Mouse (Mus musculus) telencephalon, adult 2 months (tissue): Measurements from ENCODE around the gene Noxred1.
"Not testable (repeated sequence)": the region's sequence is repeated elsewhere in the genome, so short reads cannot be mapped to it uniquely, and the experiment has no call there.

Experiments
- DNase-seq: peaks from one replicate; pipeline ENCODE4 v3.0.0-alpha.2; 2011; ENCODE audit warnings: low read depth, low spot score

Gene Noxred1

DNA sequence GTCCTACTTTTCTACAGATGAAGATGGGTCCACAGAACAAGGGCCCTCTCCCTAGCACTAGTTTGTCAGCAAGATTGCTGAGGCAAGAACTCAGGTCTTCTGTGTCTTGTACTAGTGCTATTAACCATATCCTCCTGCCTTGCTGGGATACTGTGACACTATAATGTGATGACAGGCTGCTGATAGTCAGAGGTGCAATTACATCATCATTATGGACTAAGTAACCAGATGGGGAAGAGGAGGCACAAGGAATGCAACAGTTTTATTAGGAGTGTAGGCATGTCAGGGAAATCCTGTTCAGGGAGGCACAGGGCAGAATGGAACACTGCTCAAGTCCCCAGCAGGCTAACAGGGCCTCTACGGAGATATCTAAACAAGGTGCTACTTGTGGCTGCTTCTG, at the start of gene Noxred1:
Gene Noxred1 (minus strand): TSS at position 101 of the 400 bp plus-strand sequence.
- DNase-seq = no peak

DNA sequence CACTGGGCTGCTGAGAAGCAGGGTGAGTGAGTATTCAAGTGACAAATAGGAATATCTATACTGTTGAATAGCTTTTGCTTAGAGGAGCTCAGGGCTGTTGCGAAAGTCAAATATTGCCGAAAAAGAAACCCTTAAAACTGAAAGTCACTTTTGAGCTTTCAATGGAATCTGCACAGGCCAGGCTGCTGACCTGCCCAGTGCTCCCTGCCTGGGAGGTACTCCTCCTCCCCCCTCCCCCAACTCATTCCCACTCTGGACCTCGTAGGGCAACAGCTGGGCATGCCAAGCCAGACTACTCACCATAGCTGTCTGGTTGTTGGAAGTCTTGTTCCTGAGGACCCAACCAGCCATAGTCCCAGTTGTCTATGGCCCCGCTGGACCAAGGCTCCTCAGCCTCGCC, 46.2 kb upstream of the Noxred1 start:
- no peak for DNase-seq

DNA sequence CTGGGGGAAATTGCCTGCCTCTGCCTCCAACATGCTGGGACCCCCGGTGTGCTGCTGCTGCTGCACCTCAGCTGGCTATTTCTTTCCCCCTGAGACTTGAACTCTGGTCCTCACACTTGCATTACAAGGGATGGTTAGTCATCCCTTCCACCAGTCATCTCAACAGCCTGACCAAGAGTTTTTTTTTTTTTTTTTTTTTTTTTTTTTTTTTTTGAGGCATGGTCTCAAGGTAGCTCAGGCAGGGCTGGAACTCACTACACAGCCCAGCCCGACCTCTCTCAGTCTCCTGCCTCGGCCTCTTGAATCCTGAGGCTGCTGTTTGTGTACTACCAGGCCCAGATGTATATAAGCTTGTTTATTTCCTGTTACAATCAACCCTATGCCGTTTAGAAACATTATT, 45.7 kb upstream of the Noxred1 start:
- no peak for DNase-seq

DNA sequence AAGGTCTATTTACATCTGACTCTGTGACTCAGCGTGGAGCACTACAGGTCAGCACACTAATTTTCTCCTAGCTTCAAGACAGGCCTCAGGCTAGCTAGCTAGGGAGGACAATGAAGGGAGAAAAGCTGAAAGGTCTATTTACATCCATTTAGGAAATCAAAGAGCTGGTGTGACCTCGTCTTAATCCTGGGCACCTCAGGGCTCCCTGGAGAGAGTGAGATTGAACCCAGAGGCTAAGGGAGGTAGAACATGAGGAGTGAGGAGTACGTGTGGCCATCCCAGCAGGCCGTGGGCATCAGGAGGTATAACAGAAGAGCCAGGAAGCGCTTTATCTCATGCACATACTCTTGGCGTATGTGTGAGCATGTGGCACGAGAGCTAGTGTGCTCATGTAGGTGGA, 45.2 kb upstream of the Noxred1 start:
- no peak for DNase-seq

DNA sequence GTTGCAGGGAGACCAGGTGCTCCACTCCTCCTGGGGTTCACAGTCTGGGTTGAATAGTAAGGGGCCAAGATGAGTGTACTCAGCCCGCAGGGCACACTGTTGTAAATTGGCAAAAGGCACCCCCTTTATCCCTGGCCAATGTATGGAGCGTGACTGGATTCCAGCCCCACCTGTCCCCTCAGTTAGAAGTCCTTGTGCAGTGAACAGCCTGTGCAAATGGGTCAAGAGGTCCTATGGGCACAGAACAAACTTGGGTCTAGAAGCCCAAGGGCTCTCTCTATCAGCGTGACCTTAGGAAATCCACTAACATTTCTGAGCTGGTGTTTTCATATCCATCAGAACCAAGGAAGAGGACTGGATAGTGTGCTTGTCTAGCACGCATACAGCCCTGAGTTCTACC, 44.2 kb upstream of the Noxred1 start:
- DNase-seq = no peak

DNA sequence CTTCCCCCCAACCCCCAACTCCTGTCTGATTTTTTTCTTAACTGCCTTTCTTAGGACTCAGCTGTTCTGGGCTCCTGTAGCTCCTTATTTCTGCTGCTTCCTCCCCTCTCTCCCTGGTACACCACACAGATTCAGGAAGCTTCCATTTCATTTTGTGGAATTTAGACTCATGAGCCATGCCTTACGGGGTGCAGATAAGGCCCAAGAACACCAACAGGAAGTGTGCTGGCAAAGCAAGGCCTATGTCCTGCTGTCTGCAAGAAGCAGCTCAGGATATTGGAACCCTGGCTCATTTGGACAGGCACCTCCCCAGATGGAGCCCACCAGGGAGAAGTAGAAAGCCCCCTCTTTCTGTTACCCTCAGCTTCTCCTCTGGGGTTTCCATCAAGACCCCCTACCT, 43.2 kb upstream of the Noxred1 start:
- no peak for DNase-seq

DNA sequence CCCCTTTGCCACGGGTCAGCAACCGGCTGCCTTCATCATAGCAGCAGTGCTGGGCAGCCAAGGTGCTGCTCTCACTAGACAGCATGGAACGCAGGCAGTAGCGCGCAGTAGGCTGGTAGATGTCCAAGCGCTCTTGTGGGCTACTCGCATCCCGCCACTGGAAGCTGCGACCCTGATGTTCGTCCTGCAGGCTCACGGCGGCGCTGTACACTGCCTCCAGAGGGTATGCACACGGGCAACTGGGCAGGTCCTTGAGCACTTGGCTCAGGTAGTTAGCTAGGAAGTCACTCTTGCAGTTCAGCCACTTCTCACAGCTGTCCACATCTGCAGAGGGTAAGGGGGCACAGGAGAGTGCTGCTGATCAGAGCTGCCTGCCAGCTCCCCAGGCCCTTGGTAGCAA, 41.3 kb upstream of the Noxred1 start:
- no peak for DNase-seq

DNA sequence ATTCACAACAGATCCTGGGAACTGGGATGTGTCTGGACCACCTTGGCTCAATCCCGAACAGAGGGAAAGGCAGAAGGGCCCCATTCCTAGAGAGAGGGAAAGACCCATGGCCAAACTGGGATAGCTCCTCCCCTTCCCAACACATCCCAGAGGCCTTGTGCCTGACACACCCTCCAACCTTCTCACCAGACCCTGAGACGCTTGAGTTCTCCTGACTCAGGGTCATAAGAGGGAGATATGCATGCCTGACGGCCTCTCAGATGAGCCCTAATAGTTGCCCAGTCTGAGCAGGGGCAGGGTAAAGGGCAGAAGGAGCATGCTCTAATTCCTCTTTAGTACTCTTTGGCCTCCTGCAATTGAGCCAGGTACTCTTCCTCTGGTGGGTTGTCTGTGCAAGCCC, 40.8 kb upstream of the Noxred1 start:
- no peak for DNase-seq

DNA sequence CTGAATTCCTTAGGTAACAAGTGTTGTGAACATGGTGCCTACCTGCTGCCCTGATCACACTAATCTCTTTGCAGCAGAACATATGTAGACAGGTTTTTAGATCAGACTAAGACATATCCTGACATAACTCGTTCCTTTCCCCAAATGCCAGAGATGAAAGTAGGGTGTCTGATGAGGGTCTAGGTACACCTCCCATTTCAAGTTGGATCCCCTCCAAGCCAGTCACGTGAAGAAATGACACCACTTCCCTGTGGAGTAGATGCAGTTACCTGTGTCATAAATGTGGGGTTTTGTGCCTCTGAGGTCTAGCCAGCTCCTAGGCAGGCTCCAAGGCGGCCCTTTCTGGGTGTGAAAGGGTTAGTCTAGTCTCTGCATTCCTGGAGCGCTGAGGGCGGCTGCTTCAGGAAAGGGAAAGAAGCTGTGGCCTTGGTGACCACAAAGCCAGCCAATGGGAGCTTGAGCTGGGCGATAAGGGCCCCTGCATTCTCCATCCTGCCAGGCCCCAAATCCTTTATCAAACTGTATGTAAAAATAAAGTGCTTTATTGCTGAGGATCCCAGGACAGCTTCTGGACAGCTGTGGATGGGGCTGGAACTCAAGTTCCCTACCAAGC, 39.7 kb upstream of the Noxred1 start:
- DNase-seq = no peak

DNA sequence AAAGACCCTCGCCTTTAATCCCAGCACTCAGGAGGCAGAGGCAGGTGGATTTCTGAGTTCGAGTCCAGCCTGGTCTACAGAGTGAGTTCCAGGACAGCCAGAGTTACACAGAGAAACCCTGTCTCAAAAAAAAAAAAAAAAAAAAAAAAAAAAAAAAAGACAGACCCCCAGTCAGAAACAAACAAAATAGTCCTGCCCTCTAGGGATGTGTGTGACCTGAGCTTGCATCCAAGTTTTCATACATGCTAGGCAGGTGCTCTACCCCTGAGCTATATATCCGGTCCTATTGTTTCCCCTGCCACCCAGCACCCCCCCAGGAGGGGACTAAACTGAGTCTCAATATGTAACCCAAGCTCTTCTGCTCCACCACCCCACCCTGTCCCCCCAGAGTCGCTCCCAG, 38.7 kb upstream of the Noxred1 start:
- not testable (repeated sequence) for DNase-seq

DNA sequence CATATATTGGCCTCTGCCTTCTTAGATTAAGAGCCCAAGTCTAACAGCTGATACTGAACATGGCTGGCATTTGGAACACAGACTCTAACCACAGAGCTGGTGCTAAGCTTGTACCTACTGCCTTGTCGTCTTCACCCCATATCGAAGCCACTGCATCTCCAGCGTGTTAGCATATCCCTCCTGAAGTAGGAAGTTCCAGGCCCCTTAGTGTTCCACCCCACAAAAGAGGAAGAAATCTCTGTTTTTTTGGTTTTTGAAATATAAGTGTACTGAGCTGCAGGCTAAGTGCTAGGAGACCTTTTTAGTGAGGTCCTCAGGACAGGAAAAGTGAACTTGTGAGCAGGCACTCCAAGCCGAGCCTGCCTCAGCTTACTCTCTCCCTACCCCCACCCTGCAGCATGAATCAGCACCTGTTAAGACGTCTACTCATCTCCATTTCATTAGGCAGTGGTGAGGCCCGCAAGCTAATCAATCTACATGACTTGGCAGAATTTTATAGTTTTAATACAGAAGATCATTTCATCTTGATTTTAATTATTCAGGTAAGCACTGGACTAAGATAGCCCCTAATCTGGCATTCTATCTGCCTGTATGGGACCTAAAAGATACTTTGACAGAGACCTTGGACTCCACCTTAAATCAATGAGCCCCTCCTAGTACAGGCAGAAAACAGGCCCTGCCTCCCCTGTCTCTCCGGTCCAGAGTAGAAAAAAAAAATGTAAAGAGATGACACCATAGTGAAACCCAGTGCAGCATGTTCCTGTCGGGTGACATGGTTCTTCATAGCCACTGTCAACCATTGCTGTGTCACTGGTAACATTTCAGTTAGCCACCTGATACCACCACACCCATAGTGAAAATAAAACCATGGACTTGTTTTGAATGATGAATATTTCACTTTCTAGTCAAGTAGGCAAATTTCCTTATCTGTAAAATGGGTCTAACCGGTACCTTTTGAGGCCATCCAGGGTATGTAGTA, 36.6 kb upstream of the Noxred1 start:
- DNase-seq = no peak

DNA sequence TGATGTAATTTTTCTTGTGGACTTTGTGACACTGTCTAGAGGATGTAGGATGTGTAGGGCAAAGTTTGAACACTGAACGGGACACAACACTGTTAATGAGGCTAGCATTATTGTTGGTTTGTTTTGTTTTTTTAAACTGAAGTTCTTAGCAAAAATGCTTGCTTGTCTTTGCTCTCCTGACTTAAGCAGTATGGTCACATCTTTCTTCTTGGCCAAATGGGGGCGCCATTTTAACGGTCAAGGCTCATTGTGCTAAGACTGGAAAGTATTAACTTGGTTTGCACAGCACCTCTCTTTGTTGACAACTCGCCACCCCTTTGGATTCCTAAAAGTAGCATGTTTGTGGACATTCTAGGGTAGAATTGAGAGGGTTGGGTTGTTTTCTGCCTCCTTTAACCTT, 29.1 kb upstream of the Noxred1 start:
- peak; percentile 16 for DNase-seq

DNA sequence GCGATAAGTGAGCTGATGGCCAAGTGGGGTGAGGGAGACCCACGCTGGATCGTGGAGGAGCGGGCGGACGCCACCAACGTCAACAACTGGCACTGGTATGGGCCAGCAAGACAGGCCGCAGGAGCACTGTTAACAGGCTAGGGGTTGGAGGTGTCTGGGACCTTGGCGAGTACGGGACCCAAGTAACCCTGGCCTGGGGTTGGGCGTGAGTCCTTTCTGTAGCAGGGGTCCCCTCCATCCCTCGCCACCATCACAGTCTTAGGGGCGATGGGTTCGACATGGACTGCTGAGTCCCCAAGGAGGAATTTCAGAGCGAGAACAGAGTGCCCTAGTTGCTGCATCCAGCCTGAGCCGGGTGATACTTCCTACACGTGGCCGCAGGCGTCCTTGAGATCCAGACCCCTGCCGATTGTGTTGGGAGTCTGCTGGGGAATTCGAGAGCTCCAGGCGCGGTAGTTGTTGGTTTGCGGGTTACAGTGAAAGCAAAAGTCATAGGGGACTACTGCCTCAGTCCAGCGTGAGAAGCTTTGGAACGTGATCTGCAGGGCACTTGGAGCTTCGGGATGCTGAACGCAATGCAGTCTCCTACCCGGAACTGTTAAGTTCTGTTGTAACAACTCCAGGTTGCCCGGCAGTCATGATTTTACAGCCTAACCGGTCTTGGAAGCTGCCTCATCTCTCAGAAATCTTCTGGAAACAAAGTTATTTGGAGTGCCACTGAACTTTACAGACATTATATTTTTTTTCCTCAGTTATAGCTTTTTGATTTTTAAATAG, 28.5 kb upstream of the Noxred1 start:
- DNase-seq = no peak

DNA sequence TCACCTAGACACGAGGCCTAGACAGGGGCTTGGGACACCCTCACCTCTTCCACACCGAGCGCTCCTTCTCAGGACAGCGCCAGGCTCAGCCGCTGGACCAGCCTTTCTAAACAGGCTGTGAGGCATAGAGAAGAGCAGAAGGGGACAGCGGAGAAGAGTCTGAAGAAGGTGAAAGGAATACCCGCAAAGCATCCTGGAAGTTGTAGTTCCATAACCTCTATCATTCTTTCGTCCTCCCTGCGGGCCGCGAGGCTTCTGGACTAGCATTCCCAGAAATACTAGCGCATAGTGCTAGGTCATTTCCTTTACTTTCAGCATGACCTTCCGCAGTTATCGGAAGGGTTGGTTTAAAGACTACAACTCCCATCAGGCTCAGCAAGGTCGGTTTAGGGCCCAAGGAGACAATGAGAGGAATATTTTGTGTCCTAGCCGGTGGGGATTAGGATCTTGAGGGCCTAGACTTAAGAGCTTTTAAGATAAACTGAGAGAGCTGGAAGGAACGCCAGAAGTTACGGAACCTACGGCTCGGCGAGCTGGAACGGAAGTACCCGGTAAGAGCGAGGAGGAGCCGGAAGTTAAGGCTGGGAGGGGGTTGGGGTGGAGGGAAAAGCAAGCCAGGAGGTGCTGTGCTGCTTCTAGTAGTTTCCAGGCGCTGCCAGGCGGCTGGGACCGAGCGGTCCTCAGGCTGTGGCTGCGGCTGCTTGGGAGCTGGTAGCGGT, 27.7 kb upstream of the Noxred1 start, which contains the start of the genes Vipas39 and Ahsa1:
Gene Vipas39 (minus strand): TSS at position 149 of the 719 bp plus-strand sequence.
Gene Ahsa1 (plus strand): TSS at position 372 of the 719 bp plus-strand sequence.
- DNase-seq = peak; percentile 99

DNA sequence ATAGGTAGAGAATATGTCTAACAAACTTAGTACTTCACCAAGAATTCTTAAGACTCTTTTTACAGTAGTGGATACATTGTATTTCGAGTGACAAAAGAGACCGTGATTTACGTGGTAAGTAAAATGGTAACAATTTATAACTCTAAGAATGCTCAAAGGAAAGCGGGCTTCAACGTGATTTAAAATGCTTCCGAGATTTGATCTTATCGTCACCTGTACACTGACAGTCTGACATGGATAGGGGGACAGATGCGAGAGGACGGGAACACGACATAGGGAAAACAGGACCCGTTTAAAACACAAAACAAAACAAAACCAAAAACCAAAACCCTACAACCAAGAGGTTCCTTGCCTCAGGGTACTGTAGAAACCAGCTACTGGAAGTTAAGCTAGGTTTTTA, 26.9 kb upstream of the Noxred1 start:
- DNase-seq = no peak

DNA sequence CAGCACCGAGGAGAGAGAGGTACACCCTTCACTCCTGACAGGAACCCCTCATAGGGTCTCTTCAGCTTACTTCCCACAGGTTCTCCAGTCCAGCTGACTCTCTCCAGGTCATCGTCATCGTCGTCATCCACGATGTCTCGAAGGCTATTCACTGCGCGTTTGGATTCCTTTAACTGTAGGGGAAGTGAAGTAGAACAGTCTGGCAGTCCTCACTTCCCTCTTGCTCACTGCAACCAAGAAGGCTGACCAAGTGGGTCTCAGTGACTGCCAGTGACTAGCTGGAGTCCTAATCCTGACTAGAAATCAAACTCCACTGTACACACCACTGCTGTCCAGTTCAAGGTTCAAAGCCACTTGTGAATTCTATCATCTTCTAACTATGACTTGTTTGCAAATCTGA, 22.0 kb upstream of the Noxred1 start:
- DNase-seq = no peak

DNA sequence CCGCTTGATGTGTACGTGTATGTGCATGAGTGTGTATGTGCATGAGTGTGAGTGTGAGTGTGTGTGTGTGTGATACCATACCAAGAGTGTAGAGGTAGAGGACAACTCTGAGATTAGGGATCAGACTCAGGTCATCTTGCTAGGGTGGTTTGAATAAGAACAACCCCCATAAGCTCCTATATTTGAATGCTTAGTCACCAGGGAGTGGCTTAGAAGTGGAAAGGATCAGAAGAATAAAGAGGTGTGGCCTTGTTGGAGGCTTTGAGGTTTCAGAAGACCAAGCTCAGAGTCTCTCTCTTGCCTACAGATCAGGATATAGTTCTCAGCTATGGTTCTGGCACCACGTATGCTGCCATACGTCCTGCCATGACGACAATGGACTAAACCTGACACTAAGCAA, 18.1 kb upstream of the Noxred1 start:
- DNase-seq = no peak

DNA sequence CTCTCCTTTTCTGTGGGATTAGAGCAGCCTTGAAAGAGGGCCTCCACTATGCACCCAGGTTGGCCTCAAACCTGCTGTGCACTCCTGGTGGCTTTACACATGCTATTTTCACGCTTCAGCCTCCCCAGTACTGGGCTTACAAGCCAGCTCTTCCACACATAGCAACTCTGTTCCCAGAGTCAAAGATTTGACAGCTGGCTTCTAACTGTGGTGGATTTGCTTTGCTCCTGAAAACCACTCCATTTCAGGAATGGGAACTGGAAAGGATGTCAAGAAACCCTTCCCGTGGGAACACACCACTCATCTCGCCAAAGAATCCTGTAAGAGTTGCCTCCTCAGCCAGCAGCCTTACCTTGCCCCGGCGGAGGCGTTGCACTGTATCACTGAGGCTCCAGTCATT, 15.3 kb upstream of the Noxred1 start:
- DNase-seq = peak; percentile 12

DNA sequence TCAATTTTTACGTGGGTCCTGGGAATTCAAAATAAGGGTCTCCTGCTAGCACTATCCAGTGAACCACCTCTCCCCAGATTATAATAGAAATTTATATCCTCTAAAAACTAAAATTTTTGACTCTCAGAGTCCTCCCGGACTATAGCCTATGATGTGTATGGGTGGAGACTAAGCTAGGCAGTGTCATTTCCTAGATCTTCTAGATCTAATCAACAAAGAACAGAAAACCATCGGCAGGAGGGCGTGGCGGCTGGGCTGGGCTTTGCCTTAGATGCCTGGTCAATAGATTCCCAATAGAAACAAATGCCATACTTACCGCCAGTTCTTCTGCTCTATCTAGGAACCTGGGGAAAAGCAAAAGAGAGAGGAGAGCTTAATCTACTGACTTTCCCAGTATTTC, 11.6 kb upstream of the Noxred1 start:
- DNase-seq = no peak

DNA sequence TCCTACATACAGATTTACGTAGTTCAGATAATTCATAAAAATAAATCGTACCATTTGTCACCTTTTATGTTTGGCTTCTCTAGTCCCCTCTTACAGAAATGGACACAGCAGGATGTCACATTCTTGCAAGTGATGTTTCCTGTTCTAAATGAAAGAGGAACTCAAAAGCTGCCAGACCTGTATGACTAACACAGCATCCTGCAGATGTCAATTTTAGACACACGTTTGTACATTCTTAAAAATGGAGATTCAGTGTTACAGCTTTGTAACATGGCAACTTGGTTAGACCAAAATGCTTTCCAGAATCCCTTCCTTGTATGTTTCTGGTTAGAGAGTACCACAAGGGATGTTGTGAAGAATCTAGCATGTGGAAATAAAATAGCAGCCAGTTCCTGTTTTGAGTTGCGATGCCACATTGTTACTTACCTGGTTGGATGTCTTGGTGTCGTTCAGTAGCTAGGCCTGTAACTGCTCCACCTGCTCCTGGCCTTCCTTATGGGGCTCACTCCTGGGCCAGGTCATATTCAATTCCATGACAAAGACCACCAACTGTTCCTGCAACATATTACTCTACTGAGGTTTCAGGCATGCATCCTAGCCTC, 1.5 kb downstream of the Noxred1 start:
- DNase-seq = peak; percentile 13

DNA sequence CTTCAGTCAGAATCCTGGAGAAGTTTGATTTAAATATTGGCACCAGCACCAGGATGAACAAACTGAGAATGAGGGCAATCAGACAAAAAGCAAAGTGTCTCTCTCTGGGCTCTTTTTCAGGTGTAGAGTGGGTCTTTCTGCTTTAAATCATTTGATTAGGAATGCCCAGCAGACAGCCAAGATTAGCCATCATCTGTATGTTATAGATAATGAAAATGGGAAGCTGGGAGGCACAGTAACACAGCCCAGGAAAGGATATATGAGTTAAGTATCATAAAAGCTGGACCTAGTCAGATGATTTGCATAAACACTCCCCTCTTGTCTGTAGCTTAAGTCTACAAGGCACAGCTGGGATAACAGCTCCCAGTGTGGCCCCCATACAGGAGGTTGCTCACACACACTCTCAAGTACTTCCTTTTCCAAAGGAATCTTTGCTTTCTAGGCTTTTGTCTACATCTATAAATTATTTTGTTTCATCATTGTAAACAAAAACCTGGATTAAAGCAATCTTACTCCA, 8.1 kb downstream of the Noxred1 start:
- DNase-seq = no peak
